Mouse (Mus musculus): ENCODE data around the gene Syce2.
"Not testable (repeated sequence)": the region's sequence is repeated elsewhere in the genome, so short reads cannot be mapped to it uniquely, and the experiment has no call there.

Gene Syce2

DNA sequence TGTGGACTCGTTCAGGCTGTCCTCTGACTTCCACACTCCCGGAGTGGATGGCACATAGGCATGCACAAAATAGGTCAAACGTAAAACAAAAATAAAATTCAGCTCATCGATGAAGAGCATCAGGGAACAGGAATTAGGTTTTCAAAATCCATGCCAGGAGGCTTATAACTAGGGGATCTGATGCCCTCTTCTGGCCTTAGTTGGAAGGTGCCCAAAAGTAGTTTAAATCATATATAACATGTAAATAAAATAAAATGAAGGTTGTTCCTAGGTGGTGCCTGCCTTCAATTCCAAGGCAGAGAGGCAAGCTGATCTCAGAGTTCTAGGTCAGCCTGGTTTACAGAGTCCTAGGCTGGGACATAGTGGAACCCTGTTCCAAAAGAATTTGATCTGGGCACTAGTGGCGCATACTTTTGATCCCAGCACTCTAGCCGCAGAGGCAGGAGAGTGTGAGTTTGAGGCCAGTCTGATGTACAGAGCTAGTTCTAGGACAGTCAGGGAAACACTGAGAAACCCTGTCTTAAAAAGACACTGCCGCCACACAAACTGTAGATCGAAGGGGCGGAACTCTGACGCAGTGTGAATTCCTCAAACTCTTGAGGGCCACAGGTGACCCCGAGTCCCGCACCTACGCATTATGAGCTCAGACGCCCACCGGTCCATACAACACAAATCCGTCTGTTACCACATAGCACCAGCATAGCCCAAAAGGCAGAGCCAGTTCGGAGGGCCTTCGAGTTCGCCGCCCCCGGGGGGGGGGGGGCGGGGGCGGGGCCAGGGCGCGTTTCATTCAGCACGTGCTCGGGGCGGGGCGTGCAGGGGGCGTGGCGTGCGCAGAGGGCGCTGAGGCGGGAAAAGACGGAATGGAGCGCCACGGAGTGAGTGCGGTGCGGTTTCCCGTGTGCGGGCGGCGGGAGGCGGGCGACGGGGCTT is at the start of gene Syce2:
TSS of gene Syce2 (plus strand) at position 736 of the 933 bp plus-strand sequence.
- peak; percentile 66 for DNase-seq (ENCODE audit: inconsistent ontology term)

DNA sequence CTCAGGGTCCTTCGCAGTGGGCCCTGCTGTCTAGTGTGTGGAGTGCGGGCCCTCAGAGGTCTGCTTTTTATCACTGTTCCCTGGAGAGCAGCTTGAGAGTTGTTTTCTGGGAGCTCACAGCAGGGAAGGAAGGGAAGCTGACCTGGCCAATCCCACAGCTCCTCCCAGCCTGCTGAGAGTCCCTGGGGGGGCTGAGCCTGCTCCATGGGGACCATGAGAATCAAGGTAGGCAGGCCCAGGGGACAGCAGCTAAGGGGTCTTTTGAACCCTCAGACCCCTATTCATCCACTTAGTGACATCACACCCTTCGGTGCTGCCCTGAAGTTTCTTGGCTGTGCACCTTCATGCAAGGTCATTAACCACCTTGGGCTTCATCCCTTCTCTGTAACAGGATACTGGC is 49.2 kb upstream of the Syce2 start, which contains the start of gene Dand5:
TSS of gene Dand5 (minus strand) at position 101 of the 400 bp plus-strand sequence.
- DNase-seq (ENCODE audit: inconsistent ontology term), result no peak

DNA sequence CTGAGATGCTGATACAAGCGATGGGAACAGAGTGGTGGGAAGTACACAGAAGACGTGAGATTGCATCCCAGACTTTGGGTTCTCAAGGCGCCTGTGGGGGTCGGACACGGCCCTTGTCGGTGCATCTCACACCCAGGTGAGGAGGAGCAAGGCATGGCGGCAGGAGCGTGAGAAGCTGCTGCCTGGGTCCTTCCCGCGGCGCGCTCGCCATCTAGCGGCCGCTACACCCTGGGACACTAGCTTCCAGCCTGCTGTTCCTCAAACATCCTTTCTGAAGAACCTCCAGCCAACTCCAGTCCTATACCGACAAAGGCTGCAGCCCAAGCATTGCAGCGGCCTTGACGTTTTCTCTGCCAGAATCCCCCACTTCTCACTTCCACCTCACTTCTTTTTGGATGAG is 48.3 kb upstream of the Syce2 start:
- peak; percentile 72 for DNase-seq (ENCODE audit: inconsistent ontology term)

DNA sequence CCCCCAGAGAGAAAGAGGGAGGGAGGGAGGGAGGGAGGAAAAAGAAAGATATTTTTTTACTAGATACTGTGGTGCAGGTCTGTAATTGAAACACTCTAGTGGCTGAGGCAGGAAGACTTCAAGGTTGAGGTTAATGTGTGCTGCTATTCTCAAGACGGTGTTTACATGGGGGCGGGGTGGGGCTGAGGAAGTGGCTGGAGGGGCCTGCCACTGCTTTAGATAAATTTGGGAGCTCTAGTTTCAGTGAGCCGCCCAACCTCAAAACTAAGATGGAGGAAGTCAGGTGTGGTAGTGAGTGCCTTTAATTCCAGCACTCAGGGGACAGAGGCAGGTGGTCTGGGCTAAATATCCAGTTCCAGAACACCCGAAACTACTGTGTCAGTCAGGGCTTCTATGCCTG is 46.3 kb upstream of the Syce2 start:
- DNase-seq (ENCODE audit: inconsistent ontology term), result no peak

DNA sequence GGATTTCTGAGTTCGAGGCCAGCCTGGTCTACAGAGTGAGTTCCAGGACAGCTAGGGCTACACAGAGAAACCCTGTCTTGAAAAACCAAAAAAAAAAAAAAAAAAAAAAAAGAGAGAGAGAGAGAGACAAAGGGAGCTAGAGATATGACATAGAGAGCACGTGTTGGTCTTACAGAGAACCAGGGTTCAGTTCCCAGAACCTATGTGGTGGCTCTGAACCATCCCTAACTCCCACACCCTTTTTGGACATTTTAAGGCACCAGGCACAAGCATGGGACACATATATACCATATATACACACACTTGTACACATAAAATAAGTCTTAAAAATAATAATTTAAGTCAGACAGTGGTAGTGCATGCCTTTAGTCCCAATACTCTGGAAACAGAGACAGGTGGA is 45.4 kb upstream of the Syce2 start:
- not testable (repeated sequence) for DNase-seq (ENCODE audit: inconsistent ontology term)

DNA sequence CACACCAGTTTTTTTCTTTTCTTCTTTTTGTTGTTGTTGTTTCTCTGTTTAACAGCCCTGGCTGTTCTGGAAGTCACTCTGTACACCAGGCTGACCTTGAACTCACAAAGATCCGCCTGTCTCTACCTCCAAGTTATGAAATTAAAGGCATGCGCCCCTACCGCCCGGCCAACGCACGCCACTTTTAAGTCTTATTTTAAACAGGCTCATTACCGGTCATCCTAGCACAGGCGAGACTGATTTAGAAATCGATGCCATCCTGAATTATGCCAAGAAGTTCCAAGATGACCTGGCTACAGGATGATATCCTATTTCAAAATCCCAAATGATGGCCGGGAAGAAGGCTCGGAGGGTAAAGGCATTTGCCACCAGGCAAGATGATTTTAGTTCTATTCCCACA is 40.4 kb upstream of the Syce2 start, which contains the start of gene Gadd45gip1:
TSS of gene Gadd45gip1 (plus strand) at position 33 of the 400 bp plus-strand sequence.
- DNase-seq (ENCODE audit: inconsistent ontology term), result peak; percentile 25

DNA sequence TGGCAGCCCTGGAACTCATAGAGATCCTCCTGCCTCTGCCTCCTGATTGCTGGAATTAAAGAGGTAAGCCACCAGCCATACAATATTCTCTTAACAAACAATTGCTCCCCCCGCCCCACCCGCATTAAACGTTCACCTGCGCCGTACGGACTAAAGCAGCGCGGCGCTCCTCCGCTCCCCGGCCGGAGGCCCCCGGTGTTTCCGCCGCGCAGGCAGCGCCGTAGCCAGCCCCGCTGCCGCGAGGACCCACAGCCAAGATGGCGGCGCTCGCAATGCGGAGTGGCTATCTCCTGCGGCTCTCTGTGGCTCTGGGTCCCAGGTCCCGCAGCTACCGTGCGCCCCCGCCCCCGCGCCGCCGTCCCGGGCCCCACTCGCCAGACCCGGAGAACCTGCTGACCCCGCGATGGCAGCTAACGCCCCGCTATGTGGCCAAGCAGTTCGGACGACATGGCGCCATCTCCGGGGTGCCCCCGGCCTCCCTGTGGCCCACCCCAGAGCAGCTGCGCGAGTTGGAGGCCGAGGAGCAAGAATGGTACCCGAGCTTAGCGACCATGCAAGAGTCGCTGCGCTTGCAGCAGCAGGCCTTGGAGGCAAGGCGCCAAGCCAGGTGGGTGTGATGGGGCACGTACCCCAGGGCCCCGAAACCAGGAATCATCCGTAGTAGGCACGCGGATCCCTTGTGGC is 39.7 kb upstream of the Syce2 start:
- peak; percentile 81 for DNase-seq (ENCODE audit: inconsistent ontology term)

DNA sequence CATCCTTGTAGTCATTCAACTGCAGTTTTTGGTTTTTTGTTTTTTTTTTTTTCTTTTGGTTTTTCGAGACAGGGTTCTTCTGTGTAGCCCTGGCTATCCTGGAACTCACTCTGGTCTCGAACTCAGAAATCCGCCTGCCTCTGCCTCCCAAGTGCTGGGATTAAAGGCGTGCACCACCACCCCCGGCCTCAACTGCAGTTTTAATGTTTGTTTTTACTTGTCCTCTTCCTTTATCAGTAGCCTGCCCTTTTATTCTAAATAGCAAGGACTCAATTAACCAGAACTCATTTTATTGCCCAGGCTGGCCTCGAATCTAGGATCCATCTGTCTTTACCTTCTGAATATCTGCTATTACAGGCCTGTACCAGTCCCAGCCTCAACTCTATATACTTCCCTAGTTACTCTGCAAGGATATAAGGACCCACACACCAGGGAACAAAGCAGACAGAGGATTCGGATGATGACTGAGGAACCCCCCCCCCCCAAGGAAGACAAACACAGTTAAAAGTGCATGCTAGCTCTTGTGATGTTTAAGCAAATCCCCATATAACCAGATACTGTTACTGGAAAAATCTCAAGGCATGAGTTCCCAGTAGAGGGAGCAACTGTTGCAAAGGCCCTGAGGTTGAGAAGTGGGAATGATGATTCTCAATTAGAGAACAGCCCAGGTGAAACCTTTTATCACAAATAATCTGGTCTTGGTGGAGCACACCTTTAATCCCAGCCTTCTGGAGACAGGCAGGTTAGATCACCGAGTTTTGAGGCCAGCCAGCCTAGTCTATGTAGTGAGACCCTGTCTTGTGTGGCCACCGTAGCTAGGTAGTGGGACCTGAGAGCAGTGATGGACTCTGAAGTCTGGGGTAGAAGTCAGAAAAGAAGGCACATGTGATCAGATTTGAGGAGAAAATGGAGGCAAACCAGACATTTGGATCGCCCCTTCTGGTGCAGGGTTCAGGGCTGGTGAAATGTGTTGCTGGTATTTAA is 38.9 kb upstream of the Syce2 start:
- DNase-seq (ENCODE audit: inconsistent ontology term), result no peak

DNA sequence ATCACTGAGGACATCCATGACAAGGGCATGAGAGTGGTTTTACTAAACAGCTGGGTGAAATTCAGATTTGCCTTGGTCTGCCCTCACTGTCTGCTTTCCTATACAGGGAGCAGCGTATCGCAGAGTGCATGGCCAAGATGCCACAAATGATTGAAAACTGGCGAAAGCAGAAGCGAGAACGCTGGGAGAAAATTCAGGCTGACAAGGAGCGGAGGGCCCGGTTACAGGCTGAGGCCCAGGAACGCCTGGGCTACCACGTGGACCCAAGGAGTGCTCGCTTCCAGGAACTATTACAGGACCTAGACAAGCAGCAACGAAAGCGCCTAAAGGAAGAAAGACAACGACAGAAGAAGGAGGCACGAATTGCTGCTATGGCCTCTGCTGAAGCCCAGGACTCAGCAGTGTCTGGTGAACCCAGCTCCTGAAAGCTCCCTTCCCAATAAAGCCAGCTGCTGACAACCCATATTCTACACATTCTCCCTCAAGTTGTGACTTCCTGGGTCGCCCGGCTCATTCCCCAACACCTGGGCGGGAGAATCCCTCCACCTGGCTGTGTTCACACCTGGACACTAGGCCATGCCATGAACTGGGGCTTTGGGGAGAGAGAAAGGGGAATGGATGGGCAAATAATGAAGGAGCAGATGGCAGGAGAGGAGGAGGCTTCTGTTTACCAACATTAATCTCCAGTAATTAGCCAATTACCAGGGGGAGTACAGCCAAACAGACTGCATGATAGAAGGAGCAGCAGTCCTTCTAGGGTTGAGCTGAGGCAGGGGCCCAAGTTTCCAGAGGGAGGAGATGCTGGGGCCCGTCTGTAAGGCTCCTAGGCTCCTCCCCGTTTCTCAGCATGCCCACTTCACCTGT is 37.7 kb upstream of the Syce2 start:
- no peak for DNase-seq (ENCODE audit: inconsistent ontology term)

DNA sequence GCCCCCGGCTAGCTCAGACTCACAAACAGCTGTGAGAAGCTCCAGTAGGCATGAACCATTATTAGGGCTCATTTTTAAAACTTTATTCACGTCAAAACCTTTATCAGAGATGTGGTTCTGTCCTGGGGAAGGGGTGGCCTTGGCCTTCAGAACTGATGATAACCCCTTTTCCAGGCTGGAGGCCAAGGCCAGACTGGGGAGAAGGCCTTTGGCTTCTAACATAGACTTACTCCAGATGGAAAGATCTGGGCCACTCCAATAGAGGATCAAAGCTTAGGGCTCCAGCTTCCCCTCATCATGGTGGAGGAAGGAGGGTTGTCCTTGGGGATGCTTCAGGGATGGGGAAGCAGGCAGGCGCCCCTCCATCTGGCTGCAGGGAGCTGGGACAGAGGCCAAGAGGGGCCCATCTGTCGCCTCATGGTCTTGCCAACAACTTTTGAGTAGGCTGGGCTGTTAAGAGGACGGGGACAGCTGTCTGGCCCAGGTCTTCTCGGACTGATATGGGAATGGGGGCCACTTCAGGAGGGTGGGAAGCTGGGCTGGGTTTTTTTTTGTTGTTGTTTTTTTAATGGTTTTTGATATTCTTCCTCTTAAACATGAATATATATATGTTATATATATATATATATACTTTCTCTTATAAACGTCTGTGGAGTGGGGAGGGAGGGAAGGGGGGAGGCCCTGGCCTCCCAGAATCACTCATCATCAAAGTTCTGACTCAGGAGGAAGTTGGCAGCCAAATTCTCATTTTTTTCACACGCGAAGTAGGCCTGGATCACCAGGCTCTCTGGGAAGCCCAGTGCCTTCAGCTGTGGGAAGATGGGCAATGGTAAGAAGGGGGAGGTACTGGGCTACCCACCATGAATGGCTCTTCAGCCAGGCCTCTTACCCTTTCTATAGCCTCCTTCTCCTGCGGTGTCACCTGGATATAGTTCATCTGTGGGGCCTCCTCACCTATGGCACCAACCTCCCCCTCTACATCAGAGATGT is 36.8 kb upstream of the Syce2 start:
- DNase-seq (ENCODE audit: inconsistent ontology term), result no peak

DNA sequence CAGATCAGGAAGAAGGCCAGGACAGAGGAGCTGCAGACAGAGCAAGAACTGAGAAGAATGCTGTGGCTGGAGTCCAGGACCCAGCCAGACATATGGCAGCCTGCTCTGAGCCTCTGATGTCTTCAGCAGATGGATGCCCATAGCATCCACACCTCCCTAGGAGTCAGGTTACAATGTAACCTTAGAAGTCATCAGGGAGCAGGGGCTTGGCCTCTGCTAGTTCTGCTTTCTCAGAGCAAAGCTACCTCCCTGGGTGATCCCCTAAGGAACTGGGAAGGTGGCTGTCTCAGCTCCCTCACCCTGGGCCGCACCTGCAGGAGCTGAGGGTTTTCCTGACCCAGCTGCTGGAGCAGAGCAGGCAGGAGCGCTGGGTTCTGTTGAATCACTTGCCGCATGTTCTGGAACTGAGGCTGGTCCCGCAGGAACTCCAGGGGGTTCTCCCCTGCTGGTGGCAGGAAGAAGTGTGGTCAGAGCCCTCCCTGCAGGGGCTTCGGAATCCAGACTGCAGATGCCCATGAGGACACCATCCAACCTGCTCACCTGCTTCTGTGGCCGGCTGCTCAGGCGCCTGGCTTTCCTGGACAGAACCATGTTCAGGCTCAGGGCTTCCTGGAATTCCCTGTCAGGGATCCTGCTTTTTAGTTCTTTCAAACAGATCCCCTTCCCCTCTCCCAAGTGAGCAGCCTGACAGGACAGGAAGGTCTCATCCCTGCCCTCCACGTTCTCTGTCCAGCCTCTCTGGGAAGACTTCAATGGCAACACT is 34.6 kb upstream of the Syce2 start:
- DNase-seq (ENCODE audit: inconsistent ontology term), result no peak

DNA sequence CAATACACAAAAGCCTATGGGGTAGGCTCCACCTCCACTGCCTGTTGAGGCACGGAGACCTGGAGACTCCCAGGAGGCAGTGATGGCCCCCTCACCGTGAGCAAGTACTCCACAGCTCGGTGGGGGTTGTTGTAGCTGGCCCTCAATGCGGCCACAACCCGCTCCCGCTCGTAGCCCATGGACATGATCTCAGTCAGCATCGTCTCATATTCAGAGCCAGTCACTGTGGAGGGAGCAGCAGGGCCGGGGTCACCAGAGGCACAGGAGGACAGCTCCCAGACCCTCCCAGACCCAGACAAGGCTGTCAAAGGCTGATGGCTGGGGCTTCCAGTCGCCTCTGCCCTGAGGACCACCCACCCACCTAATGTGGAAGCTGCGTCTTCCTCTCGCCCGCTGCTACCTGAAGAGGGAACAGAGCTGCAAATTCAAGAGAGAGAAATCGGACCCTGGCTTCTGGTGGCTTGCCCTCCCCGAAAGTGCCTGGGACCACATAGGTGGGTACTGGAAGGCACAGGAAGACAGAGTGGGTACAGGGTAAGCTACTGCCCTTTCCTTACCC is 33.9 kb upstream of the Syce2 start:
- no peak for DNase-seq (ENCODE audit: inconsistent ontology term)

DNA sequence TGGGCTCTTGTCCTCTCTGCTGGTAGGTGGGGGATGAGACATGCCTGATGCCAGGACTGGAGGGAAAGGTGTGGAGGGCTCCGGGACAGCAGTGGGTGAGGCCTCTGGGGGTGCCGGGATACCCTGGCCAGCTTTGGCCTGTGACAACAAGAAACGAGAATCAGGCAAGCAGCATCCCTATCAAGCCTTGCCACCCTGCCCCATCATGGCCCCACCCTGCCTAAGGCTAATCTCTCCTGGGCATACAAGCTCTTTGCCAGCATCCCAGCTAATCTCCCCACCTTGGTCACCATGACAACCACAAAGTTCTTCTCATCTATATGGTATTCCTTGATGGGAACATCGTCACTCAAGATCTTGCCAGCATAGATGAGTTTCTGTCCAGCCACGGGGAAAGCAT is 33.4 kb upstream of the Syce2 start:
- DNase-seq (ENCODE audit: inconsistent ontology term), result no peak

DNA sequence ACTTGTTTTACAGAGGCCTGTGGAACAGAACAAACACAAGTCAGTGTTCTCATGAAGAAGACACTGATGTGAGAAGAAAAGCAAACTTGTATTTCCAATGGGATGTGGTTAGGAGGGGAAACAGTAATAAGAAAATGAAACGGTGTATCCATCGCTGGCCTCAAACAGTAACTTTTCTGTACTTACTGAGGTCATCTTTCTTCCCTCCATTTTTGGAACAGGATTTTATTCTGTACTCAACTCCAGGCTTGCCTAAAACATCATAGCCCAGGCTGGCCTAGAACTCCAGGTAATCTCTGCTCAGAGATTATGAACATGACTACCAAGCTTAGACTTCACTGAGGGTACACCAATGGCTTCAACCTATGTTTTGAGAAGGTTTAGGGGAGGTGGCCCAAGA is 32.5 kb upstream of the Syce2 start:
- no peak for DNase-seq (ENCODE audit: inconsistent ontology term)

DNA sequence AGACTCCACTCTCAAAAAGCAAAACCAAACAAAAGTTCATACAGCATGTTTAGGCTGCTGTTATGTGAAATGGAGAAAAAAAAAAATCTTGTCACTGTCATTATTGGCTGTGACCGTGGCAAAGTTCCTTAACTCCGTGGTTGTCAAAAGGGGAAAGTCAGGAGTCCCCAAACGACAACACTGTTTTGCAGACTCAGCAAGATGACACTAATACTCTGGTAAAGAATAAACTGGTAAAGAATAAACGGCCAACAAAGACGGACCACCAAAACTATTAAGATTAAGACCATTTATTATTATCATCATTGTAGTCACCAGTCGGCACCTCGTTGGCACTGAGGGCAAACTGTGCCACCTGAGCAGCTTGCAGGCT is 32.0 kb upstream of the Syce2 start:
- DNase-seq (ENCODE audit: inconsistent ontology term), result no peak

DNA sequence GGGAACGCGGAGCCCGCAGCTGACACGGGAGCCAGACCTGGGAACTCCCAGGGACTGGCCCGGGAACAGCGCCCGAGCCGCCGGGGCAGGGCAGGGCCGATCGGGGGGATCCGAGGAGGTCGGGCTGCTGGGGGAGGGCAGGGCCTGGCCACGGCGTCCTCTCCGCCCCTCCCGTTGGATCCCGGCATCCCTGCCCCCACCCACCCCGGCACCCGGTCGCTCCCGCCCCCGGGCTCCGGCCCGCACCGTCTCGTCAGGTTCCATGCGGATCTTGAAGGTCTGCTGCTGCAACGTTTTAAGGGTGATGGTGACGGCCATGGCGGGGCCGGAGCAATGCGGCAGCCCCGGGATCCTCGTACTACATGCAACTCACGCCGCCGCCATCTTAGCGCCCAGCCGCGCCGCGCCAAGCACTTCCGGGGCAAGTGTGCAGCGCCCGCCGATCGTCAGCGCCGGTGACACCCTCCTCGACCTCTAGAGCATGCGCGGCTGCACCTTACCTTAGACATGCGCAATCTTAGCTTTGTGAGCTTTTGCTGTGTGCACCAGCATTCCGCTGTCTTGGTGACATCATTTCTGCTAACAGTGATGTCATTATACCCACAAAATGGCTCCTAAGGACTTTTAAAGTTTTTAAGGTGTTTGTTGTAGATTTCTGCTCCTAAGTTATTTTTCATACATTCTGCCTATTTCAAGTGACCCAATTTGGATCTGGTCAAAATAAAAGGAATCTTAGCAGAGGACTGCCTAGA is 31.5 kb upstream of the Syce2 start, which contains the start of gene Rad23a:
TSS of gene Rad23a (minus strand) at position 418 of the 752 bp plus-strand sequence.
- peak; percentile 93 for DNase-seq (ENCODE audit: inconsistent ontology term)

DNA sequence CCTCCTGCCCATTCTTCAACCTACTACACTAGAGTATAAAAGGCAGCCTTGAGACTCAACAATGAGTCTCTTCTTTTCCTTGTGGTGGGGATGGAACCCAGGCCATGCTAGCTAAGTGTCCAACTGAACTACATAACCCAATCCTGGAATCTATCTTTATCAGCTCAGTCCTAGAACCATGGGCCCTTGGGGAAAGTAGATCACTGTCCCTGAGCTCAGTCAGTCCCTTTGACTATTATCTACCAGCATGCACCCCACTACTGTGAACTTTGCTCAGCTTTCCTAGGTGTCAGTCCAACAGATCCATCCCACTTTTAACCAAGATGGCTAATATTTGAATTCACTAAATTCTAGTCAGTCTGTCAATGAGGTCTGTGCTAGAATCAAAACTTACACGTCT is 30.4 kb upstream of the Syce2 start:
- no peak for DNase-seq (ENCODE audit: inconsistent ontology term)
